Mouse (Mus musculus): ENCODE measurements around the gene Ahsg.

GRCm38 (mm10) chr16:22921761-22922160 is 30.7 kb downstream of the Ahsg start:
- no peak for TF ChIP-seq POLR2A (IDR thresholded peaks at IDR 0.05; ENCODE audit: low read depth, low read length)
- TF ChIP-seq CTCF (conservative IDR thresholded peaks at IDR 0.05; ENCODE audit: insufficient read depth, insufficient read length, low read depth, low read length), result no peak

Measured in kidney, adult 2 months (tissue).